Mouse (Mus musculus) layer of hippocampus, adult 18-20 months (tissue): ENCODE measurements around the gene Trim40. TPM values are rescaled to one million over a fixed set of nuclear protein-coding genes. Genes with fewer than 3 reads are reported as not detected.
A peak's percentile ranks its signal among the peaks of the same experiment; 100 is the strongest.

Experiments
- DNase-seq, 2 experiments: peaks; one replicate each; pipeline ENCODE4 v3.0.0; 2022; ENCODE audit warnings: low spot score in 2 of 2
- long read RNA-seq: library from polyadenylated mRNA; stranded (forward); transcript quantifications from one replicate; pipeline ENCODE4 v2.0.0, GENCODE M21; 2021
- total RNA-seq, 2 experiments: library from RNA; stranded (reverse); gene quantifications; 2 replicates each; pipeline ENCODE4 v1.2.3; 2021

Trim40 gene
- total RNA-seq: not detected
- long read RNA-seq: 0 reads

GRCm38 (mm10) chr17:36890073-36890903 lies at the start of gene Trim40:
TSS of gene Trim40 (minus strand) at chr17:36890123.
- DNase-seq: no peak

- DNase-seq: no peak
Observed at GRCm38 (mm10) chr17:36938056-36938455, 48.1 kb upstream of the Trim40 start.

- no peak for DNase-seq
Observed at GRCm38 (mm10) chr17:36931806-36932205, 41.9 kb upstream of the Trim40 start.

- DNase-seq: no peak
Observed at GRCm38 (mm10) chr17:36931130-36931529, 41.2 kb upstream of the Trim40 start.

- DNase-seq: no peak
Observed at GRCm38 (mm10) chr17:36930233-36930632, 40.3 kb upstream of the Trim40 start.

DNA sequence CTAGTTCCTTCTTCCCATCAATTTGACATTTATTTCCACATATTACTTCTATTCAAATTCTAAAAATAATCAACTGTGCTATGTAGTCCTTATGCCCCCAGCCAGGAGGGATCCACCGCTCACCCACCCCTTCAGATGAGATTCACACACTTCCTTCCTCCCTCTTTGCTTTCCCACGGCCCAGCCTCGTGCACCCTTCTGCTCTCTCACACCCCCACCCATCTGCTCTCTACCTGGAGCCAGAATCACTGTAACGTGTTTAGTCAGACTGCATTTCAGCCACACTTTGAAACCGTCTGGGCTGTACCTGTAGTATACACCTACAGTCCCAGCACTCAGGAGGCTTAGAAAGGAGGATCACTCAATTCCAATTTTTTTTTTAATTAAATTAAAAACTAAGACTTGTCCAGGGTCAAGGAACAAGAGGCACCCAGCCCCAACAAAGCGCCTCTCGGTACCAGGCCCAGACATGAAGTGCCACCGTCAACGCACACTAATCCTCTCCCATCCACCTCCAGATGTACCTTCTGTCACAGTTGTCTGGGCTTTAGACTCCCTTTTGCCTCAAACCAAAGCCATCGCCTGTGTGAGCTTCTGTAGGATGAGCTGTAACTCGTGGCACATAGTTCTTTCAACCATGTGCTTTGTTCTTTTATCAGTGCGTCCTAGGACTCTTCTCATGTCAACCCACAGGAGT lies 39.5 kb upstream of the Trim40 start:
- DNase-seq: no peak

- no peak for DNase-seq
Observed at GRCm38 (mm10) chr17:36927496-36928120, 37.7 kb upstream of the Trim40 start.

- DNase-seq: no peak
Observed at GRCm38 (mm10) chr17:36923491-36923890, 33.6 kb upstream of the Trim40 start.

DNA sequence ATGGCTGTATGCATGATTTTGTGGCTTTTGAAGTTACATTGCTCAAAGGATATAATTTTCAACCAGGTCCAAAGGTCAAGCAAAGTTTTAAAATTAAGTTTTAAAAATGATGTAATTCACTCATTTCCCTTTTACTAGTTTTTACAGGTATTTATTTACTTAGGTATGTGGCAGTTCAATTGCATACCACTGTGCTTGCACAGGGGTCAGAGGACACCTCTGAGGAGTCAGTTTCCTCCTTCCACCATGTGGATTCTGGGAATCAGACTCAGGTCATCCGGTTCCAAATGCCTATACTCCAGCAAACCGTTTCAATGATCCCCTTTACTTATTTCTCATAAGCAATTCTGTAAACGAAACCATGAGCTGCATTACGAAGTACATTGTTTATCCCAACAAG lies 32.8 kb upstream of the Trim40 start:
- no peak for DNase-seq

- no peak for DNase-seq
Observed at GRCm38 (mm10) chr17:36920239-36920638, 30.3 kb upstream of the Trim40 start.

DNA sequence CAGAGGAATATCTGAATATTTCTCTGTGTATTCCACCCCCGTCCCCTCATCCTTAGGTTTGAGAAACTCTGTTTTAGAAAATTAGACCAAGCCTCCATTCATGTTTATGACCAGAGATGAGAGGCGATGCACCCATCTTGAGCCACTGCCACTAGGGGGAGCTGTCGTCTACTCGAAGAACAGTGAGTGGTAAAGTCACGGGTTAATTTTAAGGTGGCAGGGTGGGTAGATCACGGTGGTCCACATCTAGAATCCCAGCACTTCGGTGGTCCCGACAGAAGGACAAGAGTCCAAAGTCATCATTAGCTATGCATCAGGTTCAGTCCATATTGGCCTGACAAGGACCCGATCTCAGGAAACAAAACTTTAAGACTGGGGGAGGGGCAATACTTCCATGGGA lies 25.2 kb upstream of the Trim40 start:
- peak; percentile 16 to 75 for DNase-seq

DNA sequence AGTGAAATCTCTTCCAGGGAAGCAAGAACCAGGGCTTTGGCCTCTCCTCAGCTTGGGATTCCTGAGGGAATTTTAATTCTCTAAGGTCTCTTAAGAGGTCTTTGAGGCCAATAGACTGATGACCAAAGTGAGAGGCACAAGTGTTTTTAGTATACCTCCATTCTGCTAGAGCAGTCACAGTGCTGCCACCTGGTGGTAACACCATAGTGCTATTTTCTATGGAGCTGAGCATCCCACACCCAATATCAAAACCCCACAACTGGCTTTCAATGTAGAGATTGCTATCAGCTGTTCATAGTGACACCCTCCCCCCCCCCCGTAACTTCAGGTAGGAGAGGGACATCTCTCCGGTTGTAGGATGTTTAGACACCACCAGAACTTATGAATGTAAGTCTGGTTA lies 24.2 kb upstream of the Trim40 start:
- peak; percentile 56 to 90 for DNase-seq

- DNase-seq: no peak
Observed at GRCm38 (mm10) chr17:36912031-36912430, 22.1 kb upstream of the Trim40 start.

GRCm38 (mm10) chr17:36909802-36910201 lies 19.9 kb upstream of the Trim40 start:
- DNase-seq: no peak

DNA sequence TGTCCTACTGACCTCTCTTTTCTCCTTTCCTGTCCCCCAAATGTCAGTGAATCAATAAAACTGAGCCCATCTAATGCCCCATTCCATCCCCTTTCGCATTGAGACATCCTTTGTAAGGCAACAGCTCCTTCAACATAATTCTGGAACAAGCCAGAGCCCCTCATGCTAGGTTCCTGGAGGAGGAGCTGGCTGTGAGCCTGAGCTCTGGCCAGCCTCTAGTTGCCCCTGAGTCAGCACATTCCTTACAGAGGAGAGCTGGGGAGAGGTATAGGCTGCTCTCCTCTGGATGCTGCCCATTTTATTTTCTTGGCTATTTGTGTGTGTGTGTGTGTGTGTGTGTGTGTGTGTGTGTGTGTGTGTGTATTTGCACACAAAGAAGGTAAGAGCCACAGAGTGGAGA lies 18.3 kb upstream of the Trim40 start:
- no peak for DNase-seq

DNA sequence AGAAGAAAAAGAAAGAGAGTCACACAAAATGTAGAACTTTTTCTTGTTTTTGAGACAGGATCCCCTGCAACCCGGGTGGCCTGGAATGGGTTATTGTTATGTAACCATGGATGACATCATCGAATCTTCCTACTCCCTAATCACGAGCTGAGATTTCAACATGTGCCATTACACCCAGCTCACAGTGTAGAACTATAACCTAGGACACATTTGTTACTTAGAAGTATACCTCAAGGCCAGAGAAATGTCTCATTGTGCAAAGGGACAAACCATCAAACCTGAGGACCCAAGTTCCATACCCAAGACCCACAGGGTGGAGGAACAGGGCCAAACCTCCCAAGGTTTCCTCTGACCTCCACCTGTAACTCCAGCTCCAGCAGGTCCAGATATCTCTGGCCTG lies 13.7 kb upstream of the Trim40 start:
- peak in 1 of 2 experiments; percentile 10 for DNase-seq

DNA sequence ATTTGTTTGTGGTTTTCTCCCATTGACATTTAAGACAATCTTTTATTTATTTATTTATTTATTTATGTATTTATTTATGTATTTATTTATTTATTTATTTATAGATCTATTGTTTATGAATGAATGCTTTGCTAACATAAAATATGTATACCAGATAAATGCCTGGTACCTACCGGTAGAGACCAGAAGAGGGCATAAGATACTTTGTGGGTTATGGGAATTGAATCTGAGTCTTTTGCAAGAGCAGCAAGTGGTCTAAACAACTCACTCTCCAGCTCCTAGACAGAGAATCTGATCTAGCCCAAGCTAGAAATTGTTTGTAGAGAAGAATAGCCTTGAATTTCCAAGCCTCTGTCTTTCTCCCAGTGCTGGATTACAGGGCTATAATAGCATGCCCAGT lies 10.8 kb upstream of the Trim40 start:
- DNase-seq: no peak

GRCm38 (mm10) chr17:36900001-36900400 lies 10.1 kb upstream of the Trim40 start:
- DNase-seq: peak; percentile 59 to 78

DNA sequence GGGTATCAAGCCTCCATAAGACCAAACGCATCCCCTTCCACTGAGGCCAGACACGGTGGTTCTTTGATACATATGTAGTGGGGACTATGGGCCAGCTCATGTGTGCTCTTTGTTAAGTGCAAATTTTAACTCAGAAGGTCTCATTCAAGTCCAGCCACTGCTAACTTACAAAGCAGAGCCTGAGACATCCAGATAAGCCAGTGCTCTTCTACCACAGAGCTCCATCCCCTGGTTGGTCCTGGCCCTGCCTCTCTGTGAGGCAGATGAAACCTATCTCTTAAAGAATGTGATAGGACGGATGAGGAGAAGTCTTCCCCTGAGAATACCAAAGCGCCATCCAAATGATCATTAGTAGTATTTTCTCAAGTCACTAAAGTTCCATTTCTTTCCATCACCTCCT lies 9.5 kb upstream of the Trim40 start:
- no peak for DNase-seq

- no peak for DNase-seq
Observed at GRCm38 (mm10) chr17:36897552-36898205, 7.8 kb upstream of the Trim40 start, which contains the start of gene Trim31. TSS of gene Trim31 (plus strand) at chr17:36898118.

GRCm38 (mm10) chr17:36897065-36897464 lies 7.1 kb upstream of the Trim40 start:
- DNase-seq: no peak
